Mouse (Mus musculus) embryonic facial prominence, embryonic 15.5 days (tissue): Measurements from ENCODE around the gene Gm48552. TPM values are rescaled to one million over a fixed set of nuclear protein-coding genes. Genes with fewer than 3 reads are reported as not detected.
A peak's percentile ranks its signal among the peaks of the same experiment; 100 is the strongest.

Experiments
- ATAC-seq: fragments of 200-750 bp; cut with Nextera tagmentation; 2 replicates; pipeline ENCODE4 v1.8.0; 2017; ENCODE audit warnings: low read depth, moderate TSS enrichment; ENCODE audit not compliant: insufficient number of reproducible peaks, low FRiP score, low TSS enrichment
- H3K27ac ChIP-seq: fragments of 300-500 bp; sonication (generic); replicated peaks from 2 replicates; pipeline ENCODE4 v1.5.1; 2015; ENCODE audit warnings: mild to moderate bottlenecking, inconsistent platforms
- H3K27me3 ChIP-seq: fragments of 300-500 bp; sonication (generic); 2 replicates; pipeline ENCODE4 v1.6.1; 2015; ENCODE audit warnings: inconsistent platforms
- H3K36me3 ChIP-seq: fragments of 300-500 bp; sonication (generic); 2 replicates; pipeline ENCODE4 v1.6.1; 2015; ENCODE audit warnings: mild to moderate bottlenecking, inconsistent platforms
- H3K4me1 ChIP-seq: fragments of 300-500 bp; sonication (generic); 2 replicates; pipeline ENCODE4 v1.6.1; 2015; ENCODE audit warnings: inconsistent platforms
- H3K4me2 ChIP-seq: fragments of 300-500 bp; sonication (generic); replicated peaks from 2 replicates; pipeline ENCODE4 v1.6.1; 2015; ENCODE audit warnings: mild to moderate bottlenecking, inconsistent platforms
- H3K4me3 ChIP-seq: fragments of 300-500 bp; sonication (generic); replicated peaks from 2 replicates; pipeline ENCODE4 v1.5.1; 2015; ENCODE audit warnings: mild to moderate bottlenecking, inconsistent platforms
- H3K9ac ChIP-seq: fragments of 300-500 bp; sonication (generic); 2 replicates; pipeline ENCODE4 v1.6.1; 2015; ENCODE audit warnings: inconsistent platforms
- H3K9me3 ChIP-seq: fragments of 300-500 bp; sonication (generic); replicated peaks from 2 replicates; pipeline ENCODE4 v1.6.1; 2016; ENCODE audit warnings: inconsistent platforms
- WGBS: fragments of 180-500 bp; shearing (Covaris S2); methylation state at CpG from one replicate; pipeline ENCODE4 v1.1.7; 2015; 5-methylcytosine and 5-hydroxymethylcytosine counted together
- polyA plus RNA-seq: library from polyadenylated mRNA; unstranded; fragments of >200 nt; fragmentation: Nextera tagmentation; extraction: Ambion mirVana; gene quantifications from 2 replicates; pipeline ENCODE4 v1.2.1, GENCODE M21; 2015

The Gm48552 gene
- polyA plus RNA-seq, 1 experiment from 2014 or later: 2.9 TPM

DNA sequence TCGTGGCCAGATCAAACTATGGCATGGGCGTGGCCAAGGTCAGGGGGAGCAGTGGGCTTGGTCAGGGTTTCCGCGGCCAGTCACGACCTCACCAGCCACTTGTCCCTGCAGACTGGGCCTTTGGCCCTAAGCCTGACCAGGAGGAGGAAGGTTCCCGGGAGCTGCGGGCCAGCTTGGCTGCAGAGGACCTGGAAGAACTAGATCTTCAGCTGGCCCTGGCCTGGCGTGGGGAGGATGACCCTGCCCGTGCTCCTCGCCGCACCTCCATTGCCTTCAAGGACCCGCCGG, 1.8 kb downstream of the Gm48552 start:
- no peak for ATAC-seq

DNA sequence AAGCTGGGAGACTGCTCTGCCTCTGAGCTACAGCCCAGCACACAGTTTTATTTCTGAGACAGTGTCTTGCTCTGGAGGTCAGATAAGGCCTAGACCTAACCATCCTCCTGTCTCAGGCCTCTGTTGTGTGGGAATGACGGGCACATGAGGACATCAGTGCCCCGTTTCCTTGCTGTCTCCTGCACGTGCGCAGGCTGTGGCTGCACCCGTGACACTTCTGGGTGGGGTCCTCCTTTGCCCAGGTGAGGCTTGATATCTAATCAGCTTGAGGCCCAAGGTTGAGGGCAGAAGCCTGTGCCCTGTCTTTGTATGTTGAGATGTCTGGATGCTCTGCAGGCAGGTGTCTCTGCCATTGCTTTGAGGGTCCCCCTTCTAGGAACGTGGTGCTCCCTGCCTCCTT, 3.5 kb downstream of the Gm48552 start:
- ATAC-seq: no peak
- H3K9ac ChIP-seq: no peak overlapping the region
- H3K9me3 ChIP-seq: no peaks in the 10 kb centered on the region
- H3K36me3 ChIP-seq: peaks cover 30% of the 10 kb centered on the region
- H3K4me3 ChIP-seq: no peak overlapping the region
- WGBS: 77% methylated on average over 6 of the region's 6 CpGs
- H3K4me1 ChIP-seq: peaks cover 37% of the 10 kb centered on the region
- no peaks in the 10 kb centered on the region for H3K27me3 ChIP-seq
- no peak overlapping the region for H3K4me2 ChIP-seq
- no peak overlapping the region for H3K27ac ChIP-seq

More for the DNA sequence above, 1.8 kb downstream of the Gm48552 start:
- Histone ChIP-seq H3K9ac (no peak overlapping the region), H3K27me3 (no peaks in the 10 kb centered on the region), H3K27ac (no peak overlapping the region), H3K9me3 (no peaks in the 10 kb centered on the region), H3K36me3 (peaks cover 38% of the 10 kb centered on the region), H3K4me3 (no peak overlapping the region), H3K4me1 (peaks cover 38% of the 10 kb centered on the region), H3K4me2 (no peak overlapping the region)
- 92% methylated on average over 13 of the region's 13 CpGs for WGBS

DNA sequence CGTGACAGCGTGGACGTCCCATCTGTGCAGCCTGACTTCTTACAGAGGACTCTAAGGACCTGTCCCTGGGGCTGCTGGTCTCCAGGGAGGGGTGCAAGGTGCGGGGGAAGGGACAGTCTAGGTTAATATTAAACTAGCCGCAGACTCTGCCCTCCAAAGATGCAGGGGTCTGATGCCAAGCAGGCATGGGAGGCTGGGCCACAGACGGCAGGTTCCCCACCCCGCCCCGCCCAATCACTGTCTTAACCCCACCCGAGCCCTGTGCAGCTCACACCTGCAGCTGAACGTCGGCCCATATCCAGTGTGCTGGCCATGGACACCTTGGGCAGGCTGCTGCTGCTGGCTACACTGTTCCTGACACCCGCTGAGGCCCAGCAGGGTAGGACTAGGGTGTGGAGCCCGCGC, 4.0 kb downstream of the Gm48552 start, which contains the start of gene Smim24:
Gene Smim24, plus strand, starts transcription at position 271 of the 405 bp plus-strand sequence.
- peak within 1 kb of the TSS; percentile 61 for H3K4me2 ChIP-seq
- peaks cover 43% of the 10 kb centered on the region for H3K4me1 ChIP-seq
- no peaks in the 10 kb centered on the region for H3K9me3 ChIP-seq
- peak within 1 kb of the TSS; percentile 60 for H3K27ac ChIP-seq
- H3K36me3 ChIP-seq: peaks cover 30% of the 10 kb centered on the region
- no peaks in the 10 kb centered on the region for H3K27me3 ChIP-seq
- 62% methylated on average over 14 of the region's 14 CpGs for WGBS
- H3K4me3 ChIP-seq: peak within 1 kb of the TSS; percentile 30
- no peak for ATAC-seq
- peak within 1 kb of the TSS; percentile 33 for H3K9ac ChIP-seq

DNA sequence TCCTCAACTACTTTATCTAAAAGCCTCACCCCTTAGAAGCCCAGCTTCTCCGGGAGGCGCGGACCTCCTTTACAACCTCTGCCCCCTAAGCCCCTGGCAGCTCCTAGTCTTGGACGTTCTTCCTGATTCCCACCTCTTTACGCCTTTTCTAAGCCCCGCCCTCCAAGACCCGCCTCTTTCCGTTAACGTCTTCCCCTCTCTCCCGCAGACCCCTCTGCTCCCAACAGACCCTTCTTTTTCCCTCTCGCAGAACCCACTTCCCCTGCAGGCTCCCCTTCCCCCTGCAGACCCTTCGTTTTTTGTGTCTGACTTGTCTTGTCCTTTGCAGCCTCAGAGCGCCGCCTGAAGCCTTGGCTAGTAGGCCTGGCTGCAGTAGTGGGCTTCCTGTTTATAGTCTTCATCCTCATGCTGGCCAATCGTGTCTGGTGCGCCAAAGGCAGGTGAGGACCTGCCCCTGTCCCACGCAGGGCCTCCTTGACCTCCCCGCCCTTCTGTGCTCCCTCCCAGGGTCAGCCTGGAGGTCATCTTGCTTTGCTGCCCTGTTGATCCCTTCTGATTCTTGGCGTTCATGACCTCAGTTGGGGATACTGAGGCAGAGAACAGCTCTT, 4.8 kb downstream of the Gm48552 start:
- Histone ChIP-seq H3K9ac (peak overlapping the region; percentile 33), H3K36me3 (peaks cover 28% of the 10 kb centered on the region), H3K27ac (peak overlapping the region; percentile 60), H3K4me1 (peaks cover 44% of the 10 kb centered on the region), H3K4me2 (peak overlapping the region; percentile 61), H3K4me3 (peak overlapping the region; percentile 30), H3K9me3 (no peaks in the 10 kb centered on the region), H3K27me3 (no peaks in the 10 kb centered on the region)
- WGBS: 6% methylated on average over 19 of the region's 19 CpGs
- no peak for ATAC-seq

DNA sequence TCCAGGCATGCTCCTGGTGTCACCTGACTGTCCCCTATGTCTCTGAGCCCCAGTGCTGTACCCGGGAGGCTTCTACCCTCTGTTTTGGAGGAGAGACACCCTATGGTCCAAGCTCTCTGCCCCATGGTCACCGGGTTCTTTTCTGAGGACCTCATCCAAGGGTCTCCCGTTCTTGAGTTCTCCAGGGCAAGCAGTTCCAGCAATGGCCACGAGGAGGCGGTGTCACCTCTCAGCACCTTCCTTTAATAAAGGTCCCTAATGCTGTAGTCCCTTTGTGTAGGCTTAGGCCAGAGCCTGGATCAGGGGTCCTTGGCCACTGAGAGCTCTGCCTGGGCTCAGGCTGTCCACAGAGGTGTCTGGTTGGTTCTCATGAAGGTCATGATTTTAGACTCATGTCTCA, 6.3 kb downstream of the Gm48552 start:
- no peaks in the 10 kb centered on the region for H3K9me3 ChIP-seq
- 19% methylated on average over 5 of the region's 5 CpGs for WGBS
- peaks cover 30% of the 10 kb centered on the region for H3K36me3 ChIP-seq
- no peak overlapping the region for H3K27ac ChIP-seq
- H3K27me3 ChIP-seq: no peaks in the 10 kb centered on the region
- ATAC-seq: no peak
- peaks cover 35% of the 10 kb centered on the region for H3K4me1 ChIP-seq
- no peak overlapping the region for H3K4me2 ChIP-seq
- H3K9ac ChIP-seq: no peak overlapping the region
- no peak overlapping the region for H3K4me3 ChIP-seq

DNA sequence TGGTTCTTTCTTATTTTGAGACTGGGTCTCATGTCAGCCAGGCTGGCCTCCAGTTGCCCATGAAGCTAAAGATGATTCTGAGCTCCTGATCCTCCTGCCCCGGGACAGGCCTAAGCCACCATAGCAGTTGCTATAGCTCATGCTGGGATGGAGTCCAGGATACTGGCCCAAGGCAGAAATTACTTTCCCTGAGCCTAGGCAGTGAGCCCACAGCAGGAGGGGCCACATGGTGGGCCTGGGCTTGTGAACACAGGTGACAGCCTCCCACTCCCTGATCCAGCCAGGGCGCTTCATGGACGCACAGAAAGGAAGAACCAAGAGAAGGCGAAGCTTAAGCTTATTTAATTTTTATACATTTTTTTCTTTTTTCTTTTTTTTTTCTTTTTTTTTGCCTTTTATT, 7.1 kb downstream of the Gm48552 start:
- WGBS: 85% methylated on average over 4 of the region's 4 CpGs
- H3K4me1 ChIP-seq: peaks cover 39% of the 10 kb centered on the region

DNA sequence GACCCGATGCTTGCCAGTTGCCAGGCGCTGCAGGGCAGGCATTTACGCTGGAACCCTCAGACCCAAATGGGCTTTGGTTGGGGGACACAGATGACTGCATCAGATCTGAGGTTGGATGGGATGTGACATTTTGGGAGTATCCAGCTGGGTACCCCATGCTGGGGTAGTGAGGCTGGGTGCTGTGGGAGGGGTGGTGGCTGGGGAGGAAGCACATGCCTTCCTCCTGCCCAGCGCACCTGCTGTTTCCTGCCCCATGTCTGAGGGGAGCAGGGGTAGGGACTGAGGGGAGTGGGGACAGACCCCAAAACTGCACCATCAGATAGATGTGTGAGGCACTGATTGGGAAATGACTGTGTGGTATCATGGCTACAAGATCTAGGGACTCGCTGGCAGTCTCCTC, 7.9 kb downstream of the Gm48552 start:
- H3K4me2 ChIP-seq: no peak overlapping the region
- peaks cover 48% of the 10 kb centered on the region for H3K4me1 ChIP-seq
- 68% methylated on average over 5 of the region's 5 CpGs for WGBS
- no peaks in the 10 kb centered on the region for H3K27me3 ChIP-seq
- no peak overlapping the region for H3K4me3 ChIP-seq
- no peak overlapping the region for H3K9ac ChIP-seq
- no peak for ATAC-seq
- H3K36me3 ChIP-seq: peaks cover 38% of the 10 kb centered on the region
- peak overlapping the region; percentile 7; the same call in 1 of the 2 replicates for H3K27ac ChIP-seq
- no peaks in the 10 kb centered on the region for H3K9me3 ChIP-seq

More for the DNA sequence above, 7.1 kb downstream of the Gm48552 start:
- Histone ChIP-seq H3K4me2 (no peak overlapping the region), H3K27ac (no peak overlapping the region; the same call in 1 of the 2 replicates), H3K9me3 (no peaks in the 10 kb centered on the region), H3K9ac (no peak overlapping the region), H3K27me3 (no peaks in the 10 kb centered on the region), H3K36me3 (peaks cover 37% of the 10 kb centered on the region), H3K4me3 (no peak overlapping the region)
- no peak for ATAC-seq

DNA sequence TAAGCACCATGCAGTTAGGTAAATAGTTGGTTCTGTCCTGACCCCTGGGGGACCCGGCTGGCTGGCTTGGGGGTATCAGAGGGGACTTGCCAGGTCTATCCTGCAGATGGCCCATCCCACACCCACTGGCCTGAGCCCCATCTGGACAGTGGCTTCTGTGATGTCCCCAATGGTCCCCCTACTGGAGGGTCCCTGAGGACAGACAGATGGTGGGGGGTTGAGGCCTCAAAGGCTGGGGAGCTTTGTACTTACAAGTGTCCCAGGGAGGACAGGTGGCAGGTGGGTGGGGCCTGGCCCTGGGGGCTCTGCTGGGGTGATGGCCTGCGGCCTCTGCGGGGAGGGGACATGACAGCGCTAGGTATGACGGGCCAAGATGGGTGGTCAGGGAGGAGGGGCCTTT, 10.5 kb downstream of the Gm48552 start:
- Histone ChIP-seq H3K27me3 (no peaks in the 10 kb centered on the region), H3K9ac (no peak overlapping the region), H3K36me3 (peaks cover 51% of the 10 kb centered on the region), H3K9me3 (no peaks in the 10 kb centered on the region), H3K4me3 (no peak overlapping the region), H3K4me2 (no peak overlapping the region), H3K4me1 (peaks cover 53% of the 10 kb centered on the region), H3K27ac (no peak overlapping the region)
- ATAC-seq: no peak
- 61% methylated on average over 5 of the region's 5 CpGs for WGBS

DNA sequence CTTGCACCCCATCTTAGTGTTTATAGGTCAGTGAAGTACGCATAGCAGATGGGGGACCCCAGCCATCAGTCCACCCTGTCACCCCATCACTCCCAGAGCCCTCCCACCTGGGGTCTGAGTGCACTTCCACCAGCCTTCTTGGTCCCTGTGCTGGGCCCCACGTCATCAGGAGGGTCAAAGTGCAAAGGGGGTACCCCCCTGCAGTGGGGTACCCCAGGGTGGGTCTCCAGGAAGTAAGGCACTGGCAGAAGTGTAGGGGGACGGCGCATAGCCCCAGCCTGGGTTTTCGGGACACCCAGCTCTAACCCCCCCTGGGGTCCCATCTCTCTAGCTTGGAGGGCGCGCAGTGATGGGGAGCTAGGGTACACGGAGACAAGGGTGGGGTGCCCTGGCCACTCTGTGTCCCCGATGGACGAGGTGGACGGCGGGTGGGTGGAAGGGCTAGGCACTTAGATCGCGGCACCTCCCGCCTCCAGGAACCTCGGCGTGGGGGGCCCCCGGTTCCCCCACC, 11.0 kb downstream of the Gm48552 start:
- no peak for ATAC-seq
- no peak overlapping the region for H3K27ac ChIP-seq
- H3K4me2 ChIP-seq: no peak overlapping the region
- peaks cover 56% of the 10 kb centered on the region for H3K4me1 ChIP-seq
- no peak overlapping the region for H3K9ac ChIP-seq
- no peaks in the 10 kb centered on the region for H3K27me3 ChIP-seq
- H3K9me3 ChIP-seq: no peaks in the 10 kb centered on the region
- 82% methylated on average over 18 of the region's 18 CpGs for WGBS
- no peak overlapping the region for H3K4me3 ChIP-seq
- H3K36me3 ChIP-seq: peaks cover 56% of the 10 kb centered on the region

DNA sequence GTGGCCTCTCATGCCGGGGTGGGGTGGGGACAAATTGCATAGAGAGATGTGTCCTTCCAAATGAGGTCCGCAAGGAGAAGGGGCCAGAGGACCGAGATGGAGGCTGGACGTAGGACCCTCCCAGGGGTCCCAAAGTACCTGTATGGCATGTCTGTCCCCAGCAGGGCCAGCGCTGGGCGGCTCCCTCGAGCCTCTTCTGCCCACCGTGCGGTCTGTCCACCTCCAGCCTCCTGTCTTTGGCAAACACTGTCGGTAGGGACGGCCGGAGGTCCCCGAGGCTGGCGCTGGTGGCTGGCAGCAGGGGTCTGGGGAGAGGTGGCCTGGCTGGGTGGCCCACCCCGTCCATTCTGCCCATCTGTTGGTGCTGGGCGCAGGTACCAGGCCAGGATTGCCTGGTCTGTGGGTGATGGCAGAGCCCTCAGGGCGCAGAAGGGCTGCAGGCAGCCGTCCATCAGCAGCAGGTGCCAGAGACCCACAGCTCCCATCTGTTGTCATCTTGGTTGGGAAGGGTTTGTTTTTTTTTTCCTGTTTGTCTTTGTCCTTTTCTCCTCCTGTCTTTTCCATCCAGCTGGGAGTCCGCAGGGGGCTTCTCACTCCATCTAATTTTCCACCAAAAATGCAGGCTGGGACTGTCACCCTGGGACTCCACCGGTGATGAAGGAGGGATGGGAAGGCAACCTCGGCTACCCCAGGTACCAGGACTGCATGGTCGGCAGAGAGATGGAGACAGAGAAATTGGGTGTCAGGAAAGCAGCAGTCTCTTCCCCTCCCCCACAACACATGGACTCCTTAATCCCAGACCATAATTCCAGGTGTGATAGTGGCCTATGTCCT, 11.8 kb downstream of the Gm48552 start:
- no peak for ATAC-seq
- H3K27ac ChIP-seq: peak overlapping the region; percentile 90; the same call in 1 of the 2 replicates
- H3K9ac ChIP-seq: no peak overlapping the region
- no peak overlapping the region for H3K4me3 ChIP-seq
- H3K4me1 ChIP-seq: peaks cover 56% of the 10 kb centered on the region
- H3K4me2 ChIP-seq: no peak overlapping the region
- no peaks in the 10 kb centered on the region for H3K9me3 ChIP-seq
- WGBS: 62% methylated on average over 22 of the region's 22 CpGs
- H3K27me3 ChIP-seq: no peaks in the 10 kb centered on the region
- H3K36me3 ChIP-seq: peaks cover 62% of the 10 kb centered on the region

DNA sequence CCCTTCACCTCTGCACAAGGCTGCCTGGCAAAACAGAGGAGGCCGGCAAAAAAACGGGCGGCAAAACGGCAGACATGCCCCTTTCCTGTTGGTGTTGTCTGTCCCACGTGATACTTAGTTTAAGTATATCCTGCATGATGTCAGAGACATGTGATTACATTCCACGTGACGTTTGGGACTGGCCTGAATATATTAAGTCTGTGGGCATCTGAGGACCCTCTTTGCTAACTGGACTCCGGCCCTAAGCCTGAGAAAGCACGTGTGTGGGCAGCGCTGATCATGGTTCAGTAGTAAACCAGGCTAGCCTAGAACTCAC, 12.4 kb downstream of the Gm48552 start:
- H3K9me3 ChIP-seq: no peaks in the 10 kb centered on the region
- H3K27ac ChIP-seq: peak overlapping the region; percentile 90
- WGBS: 38% methylated on average over 10 of the region's 10 CpGs
- H3K4me2 ChIP-seq: no peak overlapping the region
- no peak for ATAC-seq
- H3K36me3 ChIP-seq: peaks cover 68% of the 10 kb centered on the region
- no peak overlapping the region for H3K4me3 ChIP-seq
- no peaks in the 10 kb centered on the region for H3K27me3 ChIP-seq
- H3K9ac ChIP-seq: no peak overlapping the region; the same call in 1 of the 2 replicates
- H3K4me1 ChIP-seq: peaks cover 57% of the 10 kb centered on the region
